Mouse (Mus musculus) ES-Bruce4 (cell line): ENCODE data around the gene Degs2. TPM values are rescaled to one million over a fixed set of nuclear protein-coding genes. Genes with fewer than 3 reads are reported as not detected.

Experiments used
- H3K27ac ChIP-seq: 2 replicates; pipeline ENCODE4 v1.5.1; 2012; ENCODE audit warnings: low read length, inconsistent platforms; ENCODE audit not compliant: insufficient read depth
- H3K27me3 ChIP-seq: 2 replicates; pipeline ENCODE4 v1.6.1; 2012; ENCODE audit warnings: mild to moderate bottlenecking, low read length, inconsistent platforms; ENCODE audit not compliant: control insufficient read depth, poor library complexity, insufficient read depth, severe bottlenecking
- H3K36me3 ChIP-seq: 2 replicates; pipeline ENCODE4 v1.6.1; 2012; ENCODE audit warnings: inconsistent platforms, mild to moderate bottlenecking, low read length, moderate library complexity; ENCODE audit not compliant: control insufficient read depth, poor library complexity, insufficient read depth, severe bottlenecking
- H3K4me1 ChIP-seq: one replicate; pipeline ENCODE4 v1.8.1; 2011; ENCODE audit warnings: low read length; ENCODE audit not compliant: control insufficient read depth, insufficient read depth
- H3K4me3 ChIP-seq: 2 replicates; pipeline ENCODE4 v1.5.1; 2011; ENCODE audit warnings: low read depth, mild to moderate bottlenecking, low read length
- H3K9ac ChIP-seq: 2 replicates; pipeline ENCODE4 v1.6.1; 2012; ENCODE audit warnings: low read depth, mild to moderate bottlenecking, inconsistent platforms; ENCODE audit not compliant: poor library complexity, severe bottlenecking
- H3K9me3 ChIP-seq: replicated peaks from 2 replicates; pipeline ENCODE4 v1.6.1; 2012; ENCODE audit warnings: mild to moderate bottlenecking, low read length, inconsistent platforms; ENCODE audit not compliant: control insufficient read depth, poor library complexity, insufficient read depth, severe bottlenecking
- CTCF ChIP-seq: IDR thresholded peaks from one replicate; pipeline ENCODE4 v1.8.1; 2011; ENCODE audit warnings: low read depth, low read length
- EP300 ChIP-seq: IDR thresholded peaks from 2 replicates; pipeline ENCODE4 v1.6.1; 2011; ENCODE audit warnings: low read depth, low read length; ENCODE audit not compliant: insufficient read depth
- POLR2A ChIP-seq: IDR thresholded peaks from one replicate; pipeline ENCODE4 v1.8.1; 2011; ENCODE audit warnings: low read length; ENCODE audit not compliant: insufficient read depth
- polyA plus RNA-seq: library from polyadenylated mRNA; stranded (reverse); fragments of >200 nt; gene quantifications from 2 replicates; pipeline ENCODE4 v1.2.4, GENCODE M21; 2011; ENCODE audit warnings: low read depth; ENCODE audit not compliant: missing spikeins, insufficient read depth, insufficient read length

Degs2 gene
- polyA plus RNA-seq, 1 experiment = not detected

DNA sequence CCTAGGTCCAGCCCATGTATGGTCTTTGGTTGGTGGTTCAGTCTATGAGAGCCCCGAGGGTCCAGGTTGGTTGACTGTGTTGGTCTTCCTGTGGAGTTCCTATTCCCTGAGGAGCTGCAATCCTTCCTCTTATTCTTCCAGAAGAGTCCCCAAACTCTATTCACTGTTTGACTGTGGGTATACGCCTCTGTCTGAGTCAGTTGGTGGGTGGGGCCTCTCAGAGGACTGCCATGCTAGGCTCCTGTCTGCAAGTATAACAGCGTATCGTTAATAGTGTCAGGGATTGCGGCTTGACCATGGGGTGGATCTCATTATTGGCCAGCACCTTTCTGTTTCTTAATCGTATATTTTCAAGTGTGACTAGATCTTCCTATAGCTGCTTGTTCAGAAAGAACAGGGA, 7.3 kb upstream of the Degs2 start:
- Histone ChIP-seq H3K9me3 (no peaks in the 10 kb centered on the region), H3K9ac (no peak overlapping the region), H3K27ac (no peak overlapping the region), H3K4me3 (no peak overlapping the region), H3K4me1 (peaks cover 6% of the 10 kb centered on the region), H3K27me3 (no peaks in the 10 kb centered on the region), H3K36me3 (no peaks in the 10 kb centered on the region)
- TF ChIP-seq CTCF (no peak), EP300 (no peak), POLR2A (no peak)

DNA sequence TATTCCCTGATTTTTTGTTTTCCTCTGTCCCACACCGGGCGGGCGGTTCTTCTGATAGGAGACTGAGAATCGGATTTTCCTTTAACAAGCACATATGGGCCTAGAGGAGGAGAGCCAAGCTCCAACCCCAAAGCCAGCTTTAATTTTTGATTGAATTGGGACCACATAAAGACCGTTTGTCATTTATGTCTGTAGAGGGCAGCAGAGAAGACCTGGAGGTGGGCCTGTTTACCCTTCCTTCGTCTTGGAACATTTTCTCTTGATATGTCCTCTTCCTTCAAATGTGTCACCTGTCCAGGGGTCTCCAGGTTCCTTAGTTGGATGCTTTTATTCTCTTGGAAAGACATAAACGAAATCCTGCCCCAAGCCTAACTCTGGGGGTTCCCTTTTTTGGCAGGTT, 4.0 kb upstream of the Degs2 start:
- Histone ChIP-seq H3K27ac (no peak overlapping the region), H3K9me3 (no peaks in the 10 kb centered on the region), H3K27me3 (peaks cover 4% of the 10 kb centered on the region; the same call in 1 of the 2 replicates), H3K36me3 (no peaks in the 10 kb centered on the region), H3K4me1 (no peaks in the 10 kb centered on the region), H3K9ac (no peak overlapping the region), H3K4me3 (no peak overlapping the region)
- peak; percentile 8 for TF ChIP-seq CTCF
- TF ChIP-seq POLR2A = no peak
- no peak for TF ChIP-seq EP300

- peaks cover 4% of the 10 kb centered on the region; the same call in 1 of the 2 replicates for H3K27me3 ChIP-seq
- no peak overlapping the region for H3K4me3 ChIP-seq
- no peak overlapping the region for H3K9ac ChIP-seq
- H3K27ac ChIP-seq = no peak overlapping the region
- TF ChIP-seq EP300 = no peak
- no peak for TF ChIP-seq POLR2A
- no peak for TF ChIP-seq CTCF
- H3K4me1 ChIP-seq = no peaks in the 10 kb centered on the region
- H3K36me3 ChIP-seq = no peaks in the 10 kb centered on the region
- H3K9me3 ChIP-seq = no peaks in the 10 kb centered on the region
Measured at GRCm38 (mm10) chr12:108705486-108705885, 3.4 kb upstream of the Degs2 start.

DNA sequence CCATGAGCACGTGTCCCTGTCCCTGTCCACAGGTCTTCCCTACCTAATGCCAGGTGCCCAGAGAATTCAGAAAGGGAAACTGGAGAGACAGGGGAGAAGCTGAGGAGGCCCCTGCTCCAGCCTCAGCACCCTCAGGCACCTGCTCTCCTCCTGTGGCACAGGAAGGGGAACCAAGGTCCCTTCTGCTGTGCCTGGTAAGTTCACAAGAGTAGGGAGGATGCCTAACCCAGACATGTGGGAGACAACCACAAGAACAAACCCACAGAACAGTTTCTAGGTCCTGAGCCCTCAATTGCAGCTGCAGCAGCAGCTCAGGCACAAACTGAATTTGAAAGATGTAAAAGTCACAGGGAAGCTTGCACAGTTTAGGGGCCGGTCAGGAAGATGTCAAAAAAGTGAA, 894 bp downstream of the Degs2 start:
- no peaks in the 10 kb centered on the region for H3K36me3 ChIP-seq
- H3K27ac ChIP-seq = no peak overlapping the region
- no peak overlapping the region for H3K4me3 ChIP-seq
- peaks cover 4% of the 10 kb centered on the region; the same call in 1 of the 2 replicates for H3K27me3 ChIP-seq
- H3K9ac ChIP-seq = no peak overlapping the region
- H3K4me1 ChIP-seq = no peaks in the 10 kb centered on the region
- TF ChIP-seq EP300 (no peak), CTCF (no peak), POLR2A (no peak)
- no peaks in the 10 kb centered on the region for H3K9me3 ChIP-seq

GRCm38 (mm10) chr12:108700037-108700436, 2.1 kb downstream of the Degs2 start:
- H3K27me3 ChIP-seq = peaks cover 4% of the 10 kb centered on the region; the same call in 1 of the 2 replicates
- H3K4me3 ChIP-seq = no peak overlapping the region
- H3K9me3 ChIP-seq = no peaks in the 10 kb centered on the region
- H3K27ac ChIP-seq = no peak overlapping the region
- TF ChIP-seq EP300 = no peak
- TF ChIP-seq CTCF = no peak
- H3K36me3 ChIP-seq = no peaks in the 10 kb centered on the region
- no peak overlapping the region for H3K9ac ChIP-seq
- H3K4me1 ChIP-seq = no peaks in the 10 kb centered on the region

GRCm38 (mm10) chr12:108699576-108699975, 2.5 kb downstream of the Degs2 start:
- no peaks in the 10 kb centered on the region for H3K36me3 ChIP-seq
- peaks cover 4% of the 10 kb centered on the region; the same call in 1 of the 2 replicates for H3K27me3 ChIP-seq
- TF ChIP-seq CTCF = no peak
- no peak for TF ChIP-seq EP300
- no peak for TF ChIP-seq POLR2A
- H3K4me1 ChIP-seq = no peaks in the 10 kb centered on the region
- H3K4me3 ChIP-seq = no peak overlapping the region
- H3K9ac ChIP-seq = no peak overlapping the region
- H3K27ac ChIP-seq = no peak overlapping the region
- H3K9me3 ChIP-seq = no peaks in the 10 kb centered on the region
